Mouse (Mus musculus) embryo, embryonic 11 days (tissue): Measurements from ENCODE around the gene Fut8.

Experiments
- DNase-seq: peaks from one replicate; pipeline ENCODE4 v3.0.0-alpha.2; 2015

Gene Fut8

GRCm38 (mm10) chr12:77237950-77238530 lies at the start of gene Fut8:
Gene Fut8, plus strand, starts transcription at chr12:77238125.
- peak; percentile 95 for DNase-seq

- DNase-seq = no peak
Measured at GRCm38 (mm10) chr12:77189161-77189560, 48.8 kb upstream of the Fut8 start.

DNA sequence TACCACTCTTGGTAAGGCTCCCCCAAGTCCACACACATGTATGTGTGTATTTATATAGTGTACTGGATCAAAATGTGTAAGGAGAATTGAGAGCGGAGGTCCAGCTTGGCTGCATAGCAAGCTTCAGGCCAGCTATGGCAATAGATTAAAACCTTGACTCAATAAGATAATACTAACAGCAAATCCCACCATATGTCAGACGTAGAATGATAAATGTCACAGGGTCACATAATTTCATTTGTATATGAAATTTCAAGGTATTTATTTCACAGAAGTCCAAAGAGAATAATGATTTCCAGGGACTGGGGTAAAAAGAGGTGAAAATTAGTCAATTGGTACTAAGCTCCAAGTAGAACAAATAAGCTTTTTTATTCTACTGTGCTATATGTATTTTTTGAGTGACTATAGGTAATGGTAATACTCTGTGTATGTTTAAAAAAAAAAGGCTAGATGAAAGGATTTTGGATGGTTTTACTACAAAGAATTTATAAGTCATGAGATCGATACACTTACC lies 47.9 kb upstream of the Fut8 start:
- DNase-seq = no peak

DNA sequence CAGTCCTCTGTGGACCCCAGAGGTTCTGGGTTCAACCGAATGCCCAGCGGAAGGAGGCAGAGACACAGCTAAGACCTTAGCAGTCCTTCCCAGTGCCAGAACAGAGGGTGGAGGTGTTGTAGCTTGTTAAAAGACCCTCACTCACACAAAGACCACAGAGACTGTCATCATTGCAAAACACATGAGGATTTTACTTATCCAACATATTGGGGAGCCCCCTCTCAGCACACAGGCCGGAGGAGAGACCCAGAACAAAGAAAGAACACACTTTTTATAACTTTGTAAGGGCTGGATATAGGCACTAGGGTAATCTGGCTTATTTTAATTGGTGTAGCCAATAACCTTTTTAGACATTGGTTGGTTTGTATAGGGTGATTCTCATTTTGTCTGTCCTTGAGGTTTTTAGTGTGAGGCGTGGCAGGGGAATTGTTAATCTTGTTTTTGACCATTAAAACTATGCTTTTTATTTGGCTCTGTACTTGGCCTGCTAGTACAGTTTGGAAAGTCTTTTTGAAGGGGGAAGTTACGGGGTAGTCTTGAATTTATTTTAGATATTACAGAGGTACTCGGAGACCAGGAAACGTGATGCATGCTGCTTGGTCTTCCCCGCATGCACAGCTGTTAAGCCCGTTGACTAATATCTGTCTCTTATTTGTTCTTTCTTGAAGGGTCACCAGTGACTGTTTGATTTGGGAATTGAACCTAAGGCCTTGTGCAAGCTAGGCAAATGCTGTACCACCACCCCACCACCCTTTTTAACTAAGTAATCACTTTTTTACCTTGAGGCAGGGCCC lies 46.2 kb upstream of the Fut8 start:
- DNase-seq = no peak

GRCm38 (mm10) chr12:77192714-77193113 lies 45.2 kb upstream of the Fut8 start:
- no peak for DNase-seq

GRCm38 (mm10) chr12:77193225-77193716 lies 44.7 kb upstream of the Fut8 start:
- no peak for DNase-seq

GRCm38 (mm10) chr12:77195044-77195443 lies 42.9 kb upstream of the Fut8 start:
- no peak for DNase-seq

GRCm38 (mm10) chr12:77196529-77197095 lies 41.3 kb upstream of the Fut8 start:
- DNase-seq = no peak

GRCm38 (mm10) chr12:77197121-77197599 lies 40.8 kb upstream of the Fut8 start:
- no peak for DNase-seq

- DNase-seq = no peak
Measured at GRCm38 (mm10) chr12:77198253-77198652, 39.7 kb upstream of the Fut8 start.

GRCm38 (mm10) chr12:77201461-77202143 lies 36.3 kb upstream of the Fut8 start:
- no peak for DNase-seq

DNA sequence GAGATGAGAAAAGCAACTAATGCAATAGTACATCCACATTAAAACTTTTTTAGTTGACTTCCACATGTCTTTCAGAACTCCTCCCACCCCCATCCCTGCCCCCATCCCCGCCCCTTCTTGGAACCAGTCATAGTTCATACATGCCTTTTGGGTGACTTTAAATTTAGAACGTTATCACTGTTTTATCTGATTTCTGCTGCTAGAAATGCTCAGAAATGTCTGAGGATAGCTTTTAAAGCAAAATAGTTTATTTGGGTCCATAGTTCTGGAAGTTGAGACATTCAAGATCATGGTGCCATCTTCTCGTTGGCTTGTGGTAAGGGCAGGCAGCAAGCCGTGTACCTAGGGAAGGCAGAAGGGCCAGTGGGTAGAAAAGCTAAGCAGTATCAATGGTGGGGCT lies 34.8 kb upstream of the Fut8 start:
- no peak for DNase-seq

DNA sequence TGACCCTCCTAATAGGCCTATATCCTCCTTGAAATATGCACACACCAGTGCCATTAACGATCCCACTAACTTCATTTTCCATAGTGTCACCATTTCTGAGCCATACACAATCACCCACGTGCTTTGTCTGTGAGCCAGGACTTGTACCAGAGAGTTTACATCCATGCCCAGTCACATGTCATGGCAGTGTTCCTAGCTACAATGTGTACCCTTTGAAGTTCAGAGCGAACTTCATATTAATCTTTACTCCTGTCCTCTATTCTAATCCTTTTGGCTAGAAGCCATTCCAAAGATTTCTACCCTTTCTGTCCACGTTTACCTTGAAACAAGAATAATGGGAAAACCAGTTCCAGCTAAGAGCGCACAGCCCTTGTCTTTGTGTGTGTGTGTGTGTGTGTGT lies 31.1 kb upstream of the Fut8 start:
- DNase-seq = no peak

DNA sequence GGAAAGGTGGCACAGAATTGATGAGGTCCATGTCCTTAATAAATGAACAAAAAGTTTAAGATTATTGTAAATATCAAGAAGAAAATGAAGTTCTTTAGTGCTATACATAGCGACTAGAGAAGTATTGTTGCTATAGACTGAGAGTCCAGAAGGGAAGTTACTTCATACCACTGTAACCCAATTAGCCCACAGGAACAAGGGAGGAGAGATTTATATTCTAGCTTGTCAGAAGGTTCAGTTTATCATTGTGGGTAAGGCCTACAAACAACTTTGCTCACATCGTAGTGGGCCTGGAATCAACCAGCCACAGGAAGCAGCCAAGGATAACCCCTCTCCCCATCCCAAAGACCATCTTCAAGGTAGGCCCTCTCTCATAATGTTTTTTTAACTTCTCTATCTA lies 29.9 kb upstream of the Fut8 start:
- no peak for DNase-seq

GRCm38 (mm10) chr12:77208576-77209180 lies 29.2 kb upstream of the Fut8 start:
- DNase-seq = no peak

GRCm38 (mm10) chr12:77211695-77212208 lies 26.2 kb upstream of the Fut8 start:
- no peak for DNase-seq

DNA sequence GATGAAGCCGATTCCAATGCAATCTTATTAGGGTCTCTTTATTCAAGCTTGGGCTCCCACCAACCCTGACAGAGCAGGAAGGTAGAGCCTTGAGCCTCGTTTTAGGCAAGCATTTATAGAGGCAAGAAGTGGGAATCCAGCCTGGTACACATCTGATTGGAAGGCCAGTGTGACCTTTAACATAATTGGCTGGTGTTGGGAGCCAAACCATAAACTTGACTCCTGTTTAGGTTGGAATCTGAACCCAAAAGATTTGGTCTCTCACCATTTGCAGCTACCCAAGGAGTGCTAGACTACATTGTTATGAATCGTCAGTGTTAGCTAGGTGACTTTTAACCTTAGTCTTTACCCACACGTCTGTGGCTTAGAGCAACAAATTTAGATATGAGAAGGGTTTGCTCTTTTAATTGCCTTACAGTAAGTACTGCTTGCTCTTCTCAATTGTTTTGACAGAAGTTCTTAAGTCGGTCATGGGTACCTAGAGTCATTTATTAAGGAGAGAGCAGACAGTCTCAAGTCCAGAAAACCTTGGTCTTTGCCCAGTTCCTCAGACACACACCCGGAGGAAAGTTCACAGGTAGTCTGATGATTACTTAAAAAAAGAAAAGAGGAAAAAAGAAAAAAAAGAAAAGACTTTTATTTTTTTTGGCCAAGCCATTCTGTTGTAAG lies 23.9 kb upstream of the Fut8 start:
- no peak for DNase-seq

DNA sequence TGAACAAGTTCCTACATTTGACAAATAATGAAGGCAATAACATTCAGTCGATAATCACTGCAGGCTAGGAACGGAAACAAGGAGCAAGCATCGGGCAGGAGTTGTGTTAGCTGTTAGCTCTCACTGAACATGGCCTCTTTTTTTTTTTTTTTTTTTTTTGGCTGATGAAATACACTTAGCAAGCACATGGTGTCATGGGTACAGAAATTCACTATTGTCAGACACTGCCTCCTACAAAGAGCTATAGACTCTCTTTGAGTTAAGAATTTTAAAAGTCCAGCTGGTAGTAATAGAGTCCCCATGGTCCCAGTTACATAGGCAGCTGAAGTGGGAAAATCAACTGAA lies 23.4 kb upstream of the Fut8 start:
- no peak for DNase-seq

GRCm38 (mm10) chr12:77216511-77217192 lies 21.3 kb upstream of the Fut8 start:
- DNase-seq = no peak

DNA sequence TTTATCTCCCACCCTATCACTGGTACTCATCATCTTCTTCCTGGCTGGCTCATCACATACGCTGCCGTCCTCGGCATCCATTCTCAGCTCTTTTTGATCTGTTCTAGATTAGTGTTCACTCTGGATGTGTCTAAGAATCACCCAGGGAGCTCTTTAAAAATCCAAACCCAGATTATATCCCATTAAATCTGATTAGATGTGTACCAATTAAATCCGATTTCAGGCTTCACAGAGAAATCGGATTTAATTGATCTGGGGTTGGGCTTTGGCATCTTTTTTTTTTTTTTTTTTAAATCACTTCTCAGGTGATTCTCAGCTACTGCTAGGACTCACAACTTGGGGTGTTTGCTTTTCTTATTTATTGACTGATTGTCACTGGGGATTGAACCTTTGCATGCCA lies 17.3 kb upstream of the Fut8 start:
- no peak for DNase-seq

DNA sequence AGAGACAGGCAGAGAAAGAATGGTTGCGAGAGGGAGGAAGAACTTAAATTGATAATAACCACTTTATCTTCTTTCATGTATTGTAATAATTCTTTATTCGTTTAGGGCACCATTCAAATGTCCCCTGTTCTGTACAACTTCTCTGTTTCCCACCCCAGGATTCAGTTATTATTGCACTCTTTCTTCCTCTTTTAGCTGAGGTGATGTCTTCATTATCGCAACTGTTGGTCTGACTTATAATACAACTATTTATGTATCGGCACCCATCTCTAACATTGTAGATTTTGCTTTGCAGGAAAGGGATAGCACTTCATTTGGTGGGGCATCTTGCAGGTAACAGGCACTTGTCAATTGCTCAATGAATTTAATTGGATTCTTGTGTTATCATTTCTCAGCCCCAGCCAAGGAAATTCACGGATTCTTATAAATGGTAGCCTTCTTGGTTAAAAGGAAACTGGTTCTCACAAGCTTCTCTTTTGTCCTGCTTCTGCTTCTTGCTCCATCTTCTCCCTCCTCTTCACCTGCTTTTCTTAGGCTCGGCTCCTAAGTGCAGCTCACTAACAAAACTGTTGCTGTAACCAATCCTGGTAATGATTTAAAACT lies 15.6 kb upstream of the Fut8 start:
- no peak for DNase-seq
